Mouse (Mus musculus): ENCODE measurements around the gene BC049730. TPM values are rescaled to one million over a fixed set of nuclear protein-coding genes. Genes with fewer than 3 reads are reported as not detected.
"Not testable (repeated sequence)": the region's sequence is repeated elsewhere in the genome, so short reads cannot be mapped to it uniquely, and the experiment has no call there.

BC049730 gene
- total RNA-seq (2021): not detected

DNA sequence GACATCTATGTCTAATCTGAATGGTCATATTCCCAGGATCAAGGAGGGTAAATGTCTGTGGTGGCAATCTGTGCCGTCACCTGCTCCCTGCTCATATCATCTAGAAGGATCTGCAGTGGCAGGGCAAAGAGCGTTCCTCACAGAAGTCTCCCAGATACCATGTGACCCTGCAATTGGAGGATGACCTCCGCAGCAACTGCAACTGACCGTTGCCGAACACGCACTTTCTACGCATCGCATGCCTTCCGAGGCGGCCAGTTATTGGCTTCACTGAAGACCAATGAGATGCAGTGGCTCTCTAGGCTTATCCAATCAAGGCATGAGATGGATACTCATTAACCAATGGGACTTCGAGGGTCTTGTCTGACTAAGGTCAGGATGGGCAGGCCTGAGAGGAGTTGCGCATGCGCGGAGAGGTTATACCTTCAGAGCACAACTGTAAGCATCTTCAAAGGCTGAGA, at the start of gene BC049730:
Gene BC049730 (plus strand): TSS at position 411 of the 461 bp plus-strand sequence.
- intact Hi-C loops (cut with DNase I): no loop called here
- DNase-seq (ENCODE audit: low spot score in 2 of 2): no peak

DNA sequence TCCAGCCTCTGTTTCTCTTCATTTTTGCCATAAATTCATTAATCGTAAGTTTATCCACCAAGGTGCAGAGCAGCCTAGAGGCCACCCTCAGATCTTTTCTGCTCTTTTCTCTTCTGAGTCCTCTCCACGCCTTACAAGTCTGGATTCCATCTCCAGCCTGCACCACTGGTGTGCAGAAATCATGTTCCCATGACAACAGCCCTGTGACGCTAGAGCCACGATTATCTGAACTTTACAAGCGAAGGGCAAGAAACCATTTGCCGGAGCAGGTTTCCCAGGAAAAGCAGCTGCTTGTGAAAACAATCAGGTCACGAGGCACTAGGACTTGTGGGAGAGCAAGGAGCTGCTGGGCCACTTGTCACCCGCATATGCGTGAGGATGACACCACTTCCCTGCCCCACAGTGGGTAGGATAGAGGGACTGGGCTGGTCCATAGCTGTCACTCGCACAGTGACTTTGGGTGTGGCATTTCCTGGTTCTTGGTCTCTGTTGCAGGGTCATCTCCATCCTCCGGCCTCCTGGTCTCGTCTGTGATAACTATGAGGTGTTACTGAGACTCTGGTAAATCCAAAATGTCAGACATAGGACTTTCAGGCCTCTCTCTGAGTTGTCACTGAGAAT, 49.2 kb upstream of the BC049730 start:
- intact Hi-C loops (cut with DNase I): loop anchor here (1.0 to 5.0 kb wide), 2 partner anchors 12 to 128 kb away; partner anchors contain the start of gene Irgq
- DNase-seq (ENCODE audit: low spot score in 2 of 2): no peak

DNA sequence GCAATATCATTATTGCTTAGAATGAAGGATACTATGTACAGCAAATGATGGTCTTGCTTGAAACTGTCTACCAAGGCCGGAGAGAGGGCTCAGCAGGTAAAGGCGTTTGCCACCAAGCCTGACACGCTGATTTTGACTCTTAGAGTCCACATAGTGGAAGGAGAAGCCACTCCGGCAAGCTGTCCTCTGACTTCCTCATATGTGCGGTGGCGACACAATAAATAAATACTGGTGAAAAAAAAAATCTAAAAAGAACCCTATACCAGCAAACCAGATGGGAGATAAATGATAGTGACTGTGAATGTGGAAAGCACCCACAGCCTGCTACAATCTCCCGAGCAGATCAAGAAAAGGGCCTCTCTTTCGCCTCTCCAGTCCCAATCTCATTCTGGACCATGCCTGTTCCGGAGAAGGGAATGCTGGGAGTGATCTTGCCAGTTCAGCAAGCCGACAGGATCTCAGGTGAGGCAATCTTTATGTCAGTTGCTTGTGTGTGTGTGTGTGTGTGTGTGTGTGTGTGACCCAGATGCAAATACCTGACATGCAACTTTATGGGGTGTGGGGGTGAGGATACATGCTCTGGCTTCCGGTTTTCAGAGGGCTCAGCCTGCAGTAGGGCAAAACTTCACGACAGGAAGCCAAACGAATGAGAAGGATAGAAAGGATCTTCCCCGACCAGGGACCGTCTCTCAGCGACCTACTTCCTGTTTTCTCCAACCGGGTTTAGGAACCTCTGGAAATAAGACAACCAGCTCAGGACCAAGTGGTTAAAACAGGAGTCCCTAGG, 47.7 kb upstream of the BC049730 start:
- no peak for DNase-seq (ENCODE audit: low spot score in 2 of 2)
- intact Hi-C loops (cut with DNase I): loop anchor here (5.0 kb wide), 1 partner anchor 129 kb away; the partner anchor contains the start of gene Irgq

DNA sequence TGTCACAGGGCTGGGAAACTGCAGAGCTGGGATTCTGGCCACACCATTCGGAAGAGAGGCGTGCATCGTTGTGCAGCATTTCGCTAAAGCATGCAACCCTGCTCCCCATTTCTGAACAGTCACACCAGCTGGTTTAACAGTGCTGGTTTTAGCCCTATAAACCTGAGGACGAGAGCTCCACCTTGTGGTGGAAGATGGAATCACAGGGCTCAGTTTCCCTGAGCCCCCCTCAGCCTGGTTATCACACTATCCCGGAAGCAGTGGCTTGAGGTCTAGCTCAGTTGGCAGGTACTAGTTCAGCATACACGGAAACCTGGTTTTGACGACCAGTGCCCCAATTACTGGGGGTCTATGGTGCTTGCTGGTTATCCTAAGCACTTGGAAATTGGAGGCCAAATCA, 46.5 kb upstream of the BC049730 start:
- intact Hi-C loops (cut with DNase I): loop anchor here (2.0 to 5.0 kb wide), 2 partner anchors 62 to 130 kb away; partner anchors contain the start of gene Irgq
- peak; percentile 60 to 68 for DNase-seq (ENCODE audit: low spot score in 2 of 2)

DNA sequence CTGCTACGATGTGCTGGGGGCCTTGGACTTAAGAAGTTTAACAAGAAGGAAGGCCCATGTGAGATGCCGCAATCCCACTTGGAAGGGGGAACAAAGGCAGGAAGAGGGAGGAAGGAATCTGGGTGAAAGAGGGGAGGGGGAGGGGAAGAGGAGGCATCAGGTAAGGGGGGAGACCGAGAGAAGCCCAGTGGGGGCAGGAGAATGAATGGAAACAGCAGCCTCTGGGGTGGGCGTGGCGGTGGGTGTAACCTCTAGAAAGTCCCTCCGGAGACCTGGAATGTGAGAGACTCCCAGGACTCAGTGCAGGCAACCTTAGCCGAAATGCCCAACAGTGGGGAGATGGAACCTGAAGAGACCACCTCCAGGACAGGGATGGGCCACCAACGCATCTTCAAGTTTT, 44.7 kb upstream of the BC049730 start:
- DNase-seq (ENCODE audit: low spot score in 2 of 2): no peak
- intact Hi-C loops (cut with DNase I): loop anchor here (5.0 kb wide), 1 partner anchor 132 kb away; the partner anchor contains the start of gene Irgq

DNA sequence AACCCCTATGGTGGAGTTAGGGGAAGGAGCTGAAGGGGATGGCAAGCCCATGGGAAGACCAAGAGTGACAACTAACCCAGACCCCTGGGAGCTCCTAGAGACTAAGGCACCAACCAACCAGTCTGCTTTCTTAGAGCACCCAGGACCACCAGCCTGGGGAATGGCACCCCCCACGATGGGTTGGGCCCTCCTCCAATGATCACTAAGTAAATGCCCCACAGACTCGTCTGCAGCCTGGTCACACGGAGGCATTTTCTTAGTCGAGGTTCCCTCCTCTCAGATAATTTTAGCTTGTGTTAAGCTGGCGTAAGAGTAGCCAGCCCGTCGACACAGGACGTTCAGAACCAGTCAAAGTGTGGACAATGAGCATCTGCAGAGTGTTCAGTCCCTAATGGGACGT, 44.1 kb upstream of the BC049730 start:
- intact Hi-C loops (cut with DNase I): loop anchor here (5.0 kb wide), 1 partner anchor 133 kb away; the partner anchor contains the start of gene Irgq

DNA sequence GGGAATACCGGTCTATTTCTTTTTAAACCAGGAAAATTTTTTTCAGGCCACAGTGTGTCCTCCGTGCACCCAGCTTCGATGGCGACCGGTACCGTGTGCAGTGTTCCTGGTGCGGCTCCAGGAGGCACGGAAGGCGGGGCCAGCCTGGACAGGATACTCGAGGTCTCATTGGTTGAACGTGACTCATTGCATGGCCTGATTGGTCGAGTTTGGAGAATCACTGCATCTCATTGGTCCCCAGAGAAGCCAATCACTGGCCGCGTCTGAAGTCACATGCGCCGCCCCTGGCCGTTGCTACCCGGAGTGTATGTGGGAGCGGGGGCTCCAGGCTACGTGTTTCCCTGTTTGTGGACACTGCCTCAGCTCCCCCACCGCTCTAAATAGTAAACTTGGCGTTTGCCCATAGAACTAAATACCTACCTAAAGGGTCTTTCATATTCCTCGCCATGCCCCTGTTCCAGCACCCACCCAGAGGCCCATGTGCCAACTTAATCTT, 37.0 kb upstream of the BC049730 start:
- no peak for DNase-seq (ENCODE audit: low spot score in 2 of 2)
- intact Hi-C loops (cut with DNase I): loop anchor here (2.0 kb wide), 1 partner anchor 49 kb away; no protein-coding TSS in a partner anchor

More for the DNA sequence above, 44.1 kb upstream of the BC049730 start:
- no peak for DNase-seq (ENCODE audit: low spot score in 2 of 2)

DNA sequence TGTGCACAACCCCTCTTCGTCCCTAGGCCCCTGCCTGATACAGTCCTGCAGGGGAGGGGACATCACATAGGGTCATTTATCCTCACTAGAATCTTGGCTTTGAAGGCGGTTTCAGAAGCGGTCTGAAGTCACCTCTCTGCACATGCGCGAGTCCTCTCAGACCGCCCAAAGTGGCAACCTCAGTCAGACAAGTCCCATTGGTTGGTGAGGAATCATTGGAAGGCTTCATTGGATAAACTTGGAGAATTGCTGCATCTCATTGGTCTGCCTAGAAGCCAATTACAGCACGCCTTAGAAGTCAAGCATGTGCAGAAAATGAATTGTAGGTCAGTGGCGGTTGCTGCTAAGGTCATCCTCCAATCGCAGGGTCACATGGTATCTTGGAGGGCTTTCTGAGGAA, 32.5 kb upstream of the BC049730 start, which contains the start of gene Tex101:
Gene Tex101 (minus strand): TSS at position 101 of the 400 bp plus-strand sequence.
- no peak for DNase-seq (ENCODE audit: low spot score in 2 of 2)
- intact Hi-C loops (cut with DNase I): no loop called here

DNA sequence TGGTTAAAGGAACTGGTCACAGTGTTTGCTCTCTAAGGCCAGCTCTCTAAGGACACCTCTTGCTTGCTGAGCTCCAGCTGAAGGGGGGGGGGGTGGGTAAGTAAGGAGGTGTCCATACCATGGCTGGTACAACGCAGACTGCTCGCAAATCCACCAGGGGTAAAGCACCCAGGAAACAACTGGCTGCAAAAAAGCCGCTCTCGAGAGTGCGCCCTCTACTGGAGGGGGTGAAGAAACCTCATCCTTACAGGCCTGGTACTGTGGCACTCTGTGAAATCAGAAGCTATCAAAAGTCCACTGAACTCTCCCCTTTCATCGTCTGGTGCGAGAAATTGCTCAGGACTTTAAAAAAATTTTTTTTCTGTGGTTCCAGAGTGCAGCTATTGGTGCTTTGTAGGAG, 24.9 kb upstream of the BC049730 start:
- intact Hi-C loops (cut with DNase I); DNase-seq (ENCODE audit: low spot score in 2 of 2): not testable (repeated sequence)

DNA sequence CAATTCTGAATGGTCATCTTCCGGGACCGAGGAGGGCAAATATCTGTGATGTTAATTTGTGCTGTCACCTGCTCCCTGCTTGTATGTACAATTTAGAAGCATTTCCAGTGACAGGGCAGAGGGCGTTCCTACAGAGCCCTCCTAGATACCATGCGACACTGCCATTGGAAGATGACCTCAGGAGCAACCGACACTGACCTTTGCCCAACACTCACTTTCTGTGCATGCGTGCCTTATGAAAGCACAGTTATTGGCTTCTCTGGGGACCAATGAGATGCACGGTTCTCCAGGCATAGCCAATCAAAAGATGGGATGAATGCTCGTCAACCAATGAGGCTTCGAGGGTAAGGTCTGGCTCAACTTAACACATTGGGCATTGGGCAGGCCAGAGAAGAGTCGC, 21.5 kb upstream of the BC049730 start:
- DNase-seq (ENCODE audit: low spot score in 2 of 2); intact Hi-C loops (cut with DNase I): not testable (repeated sequence)

DNA sequence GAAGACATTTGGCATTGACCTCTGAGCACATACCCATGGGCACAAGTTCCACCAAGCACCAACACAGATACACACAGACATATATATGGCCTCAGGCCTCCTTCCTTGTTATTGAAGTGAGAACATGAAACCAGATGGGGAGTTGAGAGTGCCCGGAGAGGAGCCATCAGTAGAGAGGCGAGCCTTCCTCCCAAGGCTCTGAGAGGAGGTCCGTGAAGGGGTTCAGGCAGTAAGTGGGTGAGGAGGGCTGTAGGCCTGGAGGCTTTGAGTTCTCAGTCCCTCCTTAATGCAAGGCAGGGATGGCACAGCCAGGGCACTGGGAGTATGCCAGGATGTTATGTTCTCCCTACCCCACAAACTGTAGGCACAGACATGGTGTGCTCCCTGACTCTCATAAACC, 16.3 kb upstream of the BC049730 start:
- intact Hi-C loops (cut with DNase I); DNase-seq (ENCODE audit: low spot score in 2 of 2): not testable (repeated sequence)

DNA sequence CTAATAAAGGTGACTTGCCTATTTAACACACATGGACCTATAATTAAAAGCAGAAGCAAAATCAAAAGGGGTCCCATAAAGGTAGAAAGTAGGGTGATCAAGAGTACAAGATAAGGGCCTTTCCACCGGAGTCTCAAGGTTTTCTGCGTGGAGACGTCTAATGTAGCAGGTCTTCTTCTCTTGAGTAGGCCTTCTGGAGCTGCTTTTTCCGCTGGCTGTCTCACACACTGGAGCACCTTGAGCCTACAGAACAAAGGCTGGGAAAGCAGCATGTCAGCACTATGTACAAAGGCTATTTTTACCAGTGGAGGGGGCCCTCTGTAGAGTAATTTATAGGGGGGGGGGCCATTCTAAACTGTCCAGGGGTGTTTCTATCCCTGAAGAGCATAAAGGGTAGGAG, 11.2 kb upstream of the BC049730 start:
- DNase-seq (ENCODE audit: low spot score in 2 of 2); intact Hi-C loops (cut with DNase I): not testable (repeated sequence)

DNA sequence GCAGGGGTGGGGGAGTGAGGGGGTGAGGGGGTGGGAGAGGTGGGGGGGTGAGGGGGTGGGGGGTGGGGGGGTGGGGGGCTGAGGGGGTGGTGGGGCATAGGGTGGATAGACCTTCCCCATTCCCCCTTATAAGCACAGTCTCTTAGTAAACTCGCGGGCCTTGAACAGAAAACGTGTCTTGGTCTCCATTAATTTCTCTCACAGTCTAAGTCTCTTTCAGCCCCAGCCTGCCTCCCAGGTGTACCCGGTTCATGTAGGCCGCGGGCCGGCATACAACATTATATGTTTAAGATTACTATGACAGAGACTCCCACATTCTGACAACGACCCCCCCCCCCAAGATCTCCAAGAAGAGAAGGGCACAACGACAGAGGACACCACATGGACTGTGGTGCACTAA, 6.2 kb upstream of the BC049730 start:
- DNase-seq (ENCODE audit: low spot score in 2 of 2): not testable (repeated sequence)

DNA sequence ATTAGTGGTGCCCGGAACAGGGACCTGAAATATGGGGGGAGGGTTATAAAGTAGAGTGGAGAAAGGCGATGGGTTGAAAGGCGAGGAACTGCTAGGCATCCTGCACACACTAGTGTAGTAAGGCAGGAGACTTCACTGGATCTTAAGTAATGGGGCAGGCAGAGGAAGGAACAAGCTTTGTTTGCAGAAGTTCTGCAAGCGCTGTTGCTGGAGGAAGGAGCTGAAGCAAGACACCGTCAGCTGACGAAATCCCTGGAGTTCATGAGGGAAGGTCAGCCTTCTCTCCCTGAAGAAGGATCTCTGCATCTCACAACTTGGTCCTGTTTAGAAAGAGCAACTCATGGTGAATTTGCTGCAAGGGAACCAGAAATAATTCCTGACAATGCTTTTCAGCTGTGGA, 6.0 kb downstream of the BC049730 start:
- intact Hi-C loops (cut with DNase I): no loop called here
- peak in 1 of 2 experiments; percentile 5 for DNase-seq (ENCODE audit: low spot score in 2 of 2)

More for the DNA sequence above, 6.2 kb upstream of the BC049730 start:
- intact Hi-C loops (cut with DNase I): not testable (repeated sequence)

DNA sequence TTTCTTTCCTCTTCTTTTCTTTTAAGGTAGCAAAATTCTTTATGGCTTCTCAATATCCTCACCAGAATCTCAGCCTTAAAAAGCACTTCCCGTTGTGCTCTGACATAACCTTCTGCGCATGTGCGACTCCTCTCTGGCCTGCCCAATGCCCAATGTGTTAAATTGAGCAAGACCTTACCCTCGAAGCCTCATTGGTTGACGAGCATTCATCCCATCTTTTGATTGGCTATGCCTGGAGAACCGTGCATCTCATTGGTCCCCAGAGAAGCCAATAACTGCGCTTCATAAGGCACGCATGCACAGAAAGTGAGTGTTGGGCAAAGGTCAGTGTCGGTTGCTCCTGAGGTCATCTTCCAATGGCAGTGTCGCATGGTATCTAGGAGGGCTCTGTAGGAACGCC, 17.8 kb downstream of the BC049730 start, which contains the start of gene Gm4763:
Gene Gm4763 (minus strand): TSS at position 101 of the 400 bp plus-strand sequence.
- intact Hi-C loops (cut with DNase I); DNase-seq (ENCODE audit: low spot score in 2 of 2): not testable (repeated sequence)

DNA sequence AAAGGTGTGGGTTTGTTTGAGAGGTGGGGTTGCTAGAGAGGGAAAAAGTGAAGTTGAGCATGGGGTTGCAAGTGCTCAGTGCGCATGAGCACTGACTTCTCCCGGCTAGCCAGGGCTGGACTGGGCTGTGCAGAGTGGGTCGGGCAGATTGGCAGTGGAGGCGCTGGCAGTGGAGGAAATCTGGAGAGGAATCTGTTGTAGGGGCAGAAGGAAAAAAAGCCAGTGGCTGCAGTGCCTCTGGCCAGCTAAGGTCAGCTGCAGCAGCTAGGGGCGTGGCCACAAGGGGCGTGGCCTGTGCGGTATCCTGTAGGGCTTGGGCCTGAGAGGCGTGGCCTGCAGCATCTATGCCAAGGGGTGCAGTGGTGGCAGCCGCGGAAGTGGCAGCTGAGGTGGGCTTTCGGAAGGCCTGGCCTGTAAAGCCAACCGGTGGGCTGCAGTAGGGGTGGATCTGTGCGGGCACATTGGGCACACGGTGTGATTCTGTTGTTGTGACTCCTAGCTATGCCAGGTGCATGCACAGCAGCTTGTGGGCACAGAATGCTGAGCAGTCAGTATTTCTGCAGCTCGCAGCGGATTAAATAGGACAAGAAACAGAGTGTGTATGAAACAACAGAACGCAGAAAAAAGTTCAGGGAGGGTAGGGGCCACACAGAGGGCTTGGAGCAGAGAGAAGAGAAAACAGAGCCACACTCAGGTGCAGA, 27.1 kb downstream of the BC049730 start:
- DNase-seq (ENCODE audit: low spot score in 2 of 2): no peak
- intact Hi-C loops (cut with DNase I): no loop called here

DNA sequence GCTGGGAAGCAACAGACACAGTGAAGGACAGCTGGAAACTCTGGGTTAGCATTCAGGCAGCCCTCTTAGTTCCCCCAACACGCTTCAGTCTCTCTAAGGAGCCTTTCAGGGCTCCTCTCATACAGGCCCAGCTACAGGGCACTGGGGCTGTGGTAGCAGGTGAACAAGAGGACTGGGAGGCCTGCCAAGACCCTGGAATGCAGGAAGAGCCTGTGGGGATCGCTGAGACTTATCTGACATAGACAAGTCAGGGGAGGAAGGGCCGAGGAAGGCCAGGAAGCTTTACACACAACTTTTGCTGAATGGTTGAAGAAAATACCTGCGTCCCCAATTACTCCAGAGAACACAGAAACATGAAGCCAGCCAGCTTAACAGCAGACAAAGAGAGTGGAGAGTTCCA, 41.7 kb downstream of the BC049730 start:
- DNase-seq (ENCODE audit: low spot score in 2 of 2): no peak
- intact Hi-C loops (cut with DNase I): no loop called here

DNA sequence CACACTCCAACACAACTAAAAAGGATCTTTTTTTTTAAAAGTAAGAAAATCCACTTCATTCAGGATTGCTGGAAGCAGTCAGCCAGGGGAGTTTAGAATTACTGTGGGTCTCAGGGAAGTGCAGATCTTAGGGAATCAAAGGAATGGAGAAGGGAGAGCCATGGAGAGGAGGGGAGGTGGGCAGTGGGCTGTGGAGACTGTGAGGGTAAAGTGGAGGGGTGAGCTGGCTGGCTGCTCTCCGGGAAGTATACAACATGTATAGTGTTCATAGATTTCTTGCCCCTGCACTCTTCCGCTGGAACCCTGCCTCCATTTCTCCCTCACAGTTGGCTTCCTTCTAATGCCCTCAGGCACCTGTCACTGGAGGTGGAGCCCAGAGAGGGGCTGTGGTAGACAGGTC, 42.6 kb downstream of the BC049730 start:
- DNase-seq (ENCODE audit: low spot score in 2 of 2): no peak
- intact Hi-C loops (cut with DNase I): no loop called here

DNA sequence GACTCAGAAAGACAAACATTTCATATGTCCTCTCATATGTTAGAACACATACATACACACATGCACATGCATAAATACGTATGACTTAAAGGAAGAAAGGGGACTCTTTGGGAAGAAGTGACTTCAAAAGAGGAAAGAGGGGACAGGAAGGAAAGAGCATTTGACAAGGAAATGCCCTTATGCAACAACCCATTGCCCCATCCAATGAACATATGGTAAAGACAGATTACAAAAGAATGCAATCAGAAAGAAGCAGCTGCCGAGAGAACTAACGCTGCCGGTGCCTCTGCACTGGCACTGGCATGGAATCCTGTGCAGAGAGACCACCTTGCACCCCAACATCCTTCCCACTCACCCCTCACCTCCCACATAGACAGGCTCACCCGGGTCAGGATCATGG, 44.4 kb downstream of the BC049730 start:
- DNase-seq (ENCODE audit: low spot score in 2 of 2): no peak
- intact Hi-C loops (cut with DNase I): no loop called here

DNA sequence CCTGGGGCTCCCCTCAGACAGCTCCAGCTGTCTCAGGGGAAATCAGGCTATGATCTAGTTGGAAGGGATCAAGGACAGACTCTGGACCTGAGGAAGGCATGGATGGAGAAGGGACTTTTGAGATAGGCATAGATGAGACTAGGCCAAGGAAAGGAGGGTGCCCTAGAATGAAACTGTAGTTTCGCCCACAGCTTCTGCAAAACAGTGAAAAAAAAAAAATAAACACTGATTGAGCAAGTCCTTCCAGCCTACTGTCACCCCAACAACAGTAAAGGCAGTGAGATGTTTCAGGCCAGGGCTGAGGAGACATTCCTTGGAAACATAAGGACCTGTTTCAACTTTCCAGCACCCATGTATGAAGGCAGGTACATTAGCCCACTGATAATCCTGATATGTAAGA, 49.5 kb downstream of the BC049730 start:
- intact Hi-C loops (cut with DNase I): no loop called here
- no peak for DNase-seq (ENCODE audit: low spot score in 2 of 2)
